Mouse (Mus musculus) C2C12 (cell line): ENCODE results near the gene Palld. TPM values are rescaled to one million over a fixed set of nuclear protein-coding genes. Genes with fewer than 3 reads are reported as not detected.

Source experiments
- H3K27me3 ChIP-seq: one replicate; pipeline ENCODE4 v1.6.1; 2011; ENCODE audit not compliant: control insufficient read depth, insufficient read depth, insufficient read length
- H3K36me3 ChIP-seq: one replicate; pipeline ENCODE4 v1.6.1; 2011; ENCODE audit not compliant: control insufficient read depth, insufficient read depth
- H3K4me3 ChIP-seq: one replicate; pipeline ENCODE4 v1.5.1; 2011; ENCODE audit warnings: mild to moderate bottlenecking, control low read depth; ENCODE audit not compliant: poor library complexity, insufficient read depth, severe bottlenecking
- H3K79me2 ChIP-seq: one replicate; pipeline ENCODE4 v1.6.1; 2011; ENCODE audit not compliant: control insufficient read depth, insufficient read depth
- H3K79me3 ChIP-seq: one replicate; pipeline ENCODE4 v1.6.1; 2011; ENCODE audit warnings: low read depth, control low read depth
- H3ac ChIP-seq: one replicate; pipeline ENCODE3; 2011; ENCODE audit warnings: low read depth; ENCODE audit not compliant: control insufficient read depth, insufficient read length
- CEBPB ChIP-seq: IDR thresholded peaks from one replicate; pipeline ENCODE4 v1.6.1; 2011; ENCODE audit warnings: low read depth, mild to moderate bottlenecking, control low read depth, moderate library complexity
- CTCF ChIP-seq: IDR thresholded peaks from one replicate; pipeline ENCODE4 v1.5.1; 2011; ENCODE audit not compliant: control insufficient read depth, insufficient read depth, insufficient read length
- FOSL1 ChIP-seq: IDR thresholded peaks from one replicate; pipeline ENCODE4 v1.8.0; 2011; ENCODE audit warnings: mild to moderate bottlenecking, low read length; ENCODE audit not compliant: poor library complexity, insufficient read depth, severe bottlenecking
- MAX ChIP-seq: IDR thresholded peaks from one replicate; pipeline ENCODE4 v1.6.1; 2011; ENCODE audit warnings: mild to moderate bottlenecking, control low read depth
- MYOD1 ChIP-seq: IDR thresholded peaks from one replicate; pipeline ENCODE4 v1.6.1; 2011; ENCODE audit warnings: low read depth; ENCODE audit not compliant: control insufficient read depth, insufficient read length
- MYOG ChIP-seq: IDR thresholded peaks from one replicate; pipeline ENCODE4 v1.6.1; 2011; ENCODE audit not compliant: control insufficient read depth, insufficient read length; ENCODE audit errors: extremely low read depth
- USF1 ChIP-seq: IDR thresholded peaks from one replicate; pipeline ENCODE4 v1.6.1; 2011; ENCODE audit warnings: low read depth, mild to moderate bottlenecking, control low read depth, moderate library complexity
- polyA plus RNA-seq: library from polyadenylated mRNA; unstranded; fragments of >200 nt; fragmentation: generic; extraction: Trizol; gene quantifications from one replicate; pipeline ENCODE4 v1.2.1, GENCODE M21; 2012; ENCODE audit warnings: missing spikeins

Palld gene
- polyA plus RNA-seq, 1 experiment: 79.5 TPM

- H3K4me3 ChIP-seq: no peak overlapping the region
- no peaks in the 10 kb centered on the region for H3K27me3 ChIP-seq
- no peak overlapping the region for H3ac ChIP-seq
- no peaks in the 10 kb centered on the region for H3K79me2 ChIP-seq
- H3K36me3 ChIP-seq: no peaks in the 10 kb centered on the region
- TF ChIP-seq MYOG: no peak
- TF ChIP-seq CEBPB: no peak
- no peak for TF ChIP-seq MYOD1
- TF ChIP-seq FOSL1: no peak
- no peak for TF ChIP-seq USF1
- no peak for TF ChIP-seq CTCF
- TF ChIP-seq MAX: no peak
- H3K79me3 ChIP-seq: no peaks in the 10 kb centered on the region
Observed at GRCm38 (mm10) chr8:61615711-61616697, 286.5 kb downstream of the Palld start.

GRCm38 (mm10) chr8:61611741-61612140 is 290.7 kb downstream of the Palld start:
- no peak for TF ChIP-seq CEBPB
- TF ChIP-seq USF1: no peak
- TF ChIP-seq MYOD1: no peak
- TF ChIP-seq CTCF: no peak
- TF ChIP-seq FOSL1: no peak
- TF ChIP-seq MYOG: no peak
- no peak for TF ChIP-seq MAX
- no peaks in the 10 kb centered on the region for H3K36me3 ChIP-seq

GRCm38 (mm10) chr8:61611077-61611476 is 291.4 kb downstream of the Palld start:
- no peak for TF ChIP-seq CTCF
- TF ChIP-seq CEBPB: no peak
- TF ChIP-seq MYOG: no peak
- TF ChIP-seq FOSL1: no peak
- no peak for TF ChIP-seq MAX
- no peak for TF ChIP-seq MYOD1
- TF ChIP-seq USF1: no peak
- no peaks in the 10 kb centered on the region for H3K79me2 ChIP-seq
- no peaks in the 10 kb centered on the region for H3K27me3 ChIP-seq
- no peaks in the 10 kb centered on the region for H3K36me3 ChIP-seq
- H3K79me3 ChIP-seq: no peaks in the 10 kb centered on the region
- no peak overlapping the region for H3K4me3 ChIP-seq
- no peak overlapping the region for H3ac ChIP-seq

More at GRCm38 (mm10) chr8:61611741-61612140, 290.7 kb downstream of the Palld start:
- H3K27me3 ChIP-seq: no peaks in the 10 kb centered on the region
- no peak overlapping the region for H3ac ChIP-seq
- H3K4me3 ChIP-seq: no peak overlapping the region
- H3K79me3 ChIP-seq: no peaks in the 10 kb centered on the region
- no peaks in the 10 kb centered on the region for H3K79me2 ChIP-seq

- no peaks in the 10 kb centered on the region for H3K36me3 ChIP-seq
- H3K79me3 ChIP-seq: no peaks in the 10 kb centered on the region
Observed at GRCm38 (mm10) chr8:61610546-61610945, 291.9 kb downstream of the Palld start.

GRCm38 (mm10) chr8:61607463-61607813 is 295.1 kb downstream of the Palld start:
- no peaks in the 10 kb centered on the region for H3K79me2 ChIP-seq
- no peaks in the 10 kb centered on the region for H3K36me3 ChIP-seq
- TF ChIP-seq FOSL1: no peak
- no peak for TF ChIP-seq CTCF
- no peak for TF ChIP-seq MYOD1
- TF ChIP-seq CEBPB: no peak
- TF ChIP-seq MAX: no peak
- no peak for TF ChIP-seq USF1
- no peak for TF ChIP-seq MYOG
- no peaks in the 10 kb centered on the region for H3K79me3 ChIP-seq
- H3K27me3 ChIP-seq: no peaks in the 10 kb centered on the region
- H3ac ChIP-seq: no peak overlapping the region
- no peak overlapping the region for H3K4me3 ChIP-seq

More at GRCm38 (mm10) chr8:61610546-61610945, 291.9 kb downstream of the Palld start:
- no peak overlapping the region for H3K4me3 ChIP-seq
- TF ChIP-seq CEBPB (no peak), USF1 (no peak), FOSL1 (no peak), MYOD1 (no peak), MYOG (no peak), MAX (no peak), CTCF (no peak)
- H3K79me2 ChIP-seq: no peaks in the 10 kb centered on the region
- no peaks in the 10 kb centered on the region for H3K27me3 ChIP-seq
- no peak overlapping the region for H3ac ChIP-seq
